Mouse (Mus musculus) 416B (cell line): ENCODE measurements at regions not wholly inside any gene's neighbourhood (a gene's known extent, or its start where the extent isn't known, plus 50 kb on each side); places are given as distances from the start of the nearest gene placed in this dataset.
A peak's percentile ranks its signal among the peaks of the same experiment; 100 is the strongest.

Experiments
- DNase-seq: peaks from one replicate; pipeline ENCODE4 v3.0.0; 2011; ENCODE audit warnings: low read depth

DNA sequence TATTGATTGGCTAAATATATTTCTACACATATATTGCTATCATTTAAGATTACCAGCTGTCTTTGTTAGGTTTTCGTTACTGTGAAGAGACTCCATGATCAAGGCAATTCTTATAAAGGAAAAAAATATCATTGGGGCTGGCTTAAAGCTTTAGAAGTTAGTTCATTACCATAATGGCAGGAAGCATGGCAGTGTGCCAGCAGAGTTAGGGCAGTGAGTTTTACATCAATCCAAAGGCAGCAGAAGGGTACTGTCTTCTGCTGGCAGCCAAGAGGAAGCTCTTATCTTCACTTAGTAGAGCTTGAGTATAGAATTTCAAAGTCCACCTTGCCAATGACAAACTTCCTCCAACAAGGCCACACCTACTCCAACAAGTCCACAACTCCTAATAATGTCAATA is 1744.6 kb upstream of the Adgrl3 start:
- peak; percentile 72 for DNase-seq

DNA sequence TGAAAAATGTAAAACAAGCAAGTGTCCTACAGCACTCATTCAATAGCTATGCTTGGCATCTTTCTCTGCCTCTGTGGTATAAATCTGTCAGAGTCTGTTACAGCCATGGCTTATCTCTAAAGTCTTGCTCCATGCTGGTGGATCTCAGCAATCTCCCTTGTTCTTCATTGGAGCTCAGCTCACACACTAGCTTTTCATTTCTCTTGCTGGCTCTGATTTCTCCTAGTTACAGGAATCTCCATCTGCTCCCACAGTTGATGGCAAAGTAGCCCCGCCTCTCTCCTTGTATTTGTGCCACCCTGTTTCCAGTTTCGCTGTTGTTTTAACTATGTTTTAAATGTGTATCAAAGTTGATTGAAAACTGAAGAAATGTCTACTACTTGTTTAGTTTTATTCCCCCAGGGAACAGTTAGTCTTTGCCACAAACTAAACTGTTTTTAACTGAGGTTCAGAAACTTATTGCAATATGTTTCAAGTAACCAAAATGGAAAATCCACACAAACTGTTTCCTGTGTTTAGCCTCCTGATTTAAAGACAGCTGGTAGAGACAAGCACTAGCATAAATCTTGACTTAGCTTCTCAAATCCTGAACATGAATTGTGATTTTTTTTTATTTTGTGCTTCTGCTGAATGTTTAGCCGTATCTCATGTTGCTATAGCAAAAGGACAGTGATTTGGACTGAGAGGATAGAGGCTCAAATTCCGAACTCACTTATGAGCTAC is 1719.8 kb upstream of the Adgrl3 start:
- no peak for DNase-seq

DNA sequence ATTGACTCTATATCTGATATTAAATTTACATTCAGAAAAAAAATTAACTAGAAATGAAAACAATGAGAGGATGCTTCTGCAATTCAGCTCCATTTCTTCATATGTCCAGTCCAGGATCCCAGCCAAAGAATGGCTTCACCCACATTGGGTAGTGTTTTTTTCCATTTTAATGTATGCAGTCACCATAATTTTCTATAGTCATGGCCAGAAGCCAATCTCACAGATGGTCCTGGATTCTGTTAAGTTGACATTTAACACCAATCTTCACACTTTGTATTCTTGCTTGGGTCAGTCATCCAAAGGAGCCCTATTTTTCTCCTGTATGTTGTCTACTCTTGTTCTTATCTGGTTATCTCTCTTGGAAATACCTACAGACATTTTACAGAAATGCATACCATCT is 1713.8 kb upstream of the Adgrl3 start:
- DNase-seq, result no peak
